Mouse (Mus musculus): ENCODE measurements around the gene Krt10.
A peak's percentile ranks its signal among the peaks of the same experiment; 100 is the strongest.

Gene Krt10

GRCm38 (mm10) chr11:99389264-99389663 lies at the start of gene Krt10:
Gene Krt10 (minus strand): TSS chr11:99389364.
- DNase-seq: no peak

- DNase-seq: no peak
Observed at GRCm38 (mm10) chr11:99437972-99438371, 48.8 kb upstream of the Krt10 start, which contains the start of gene Krt20. Gene Krt20 (minus strand): TSS chr11:99438150.

- no peak for DNase-seq
Observed at GRCm38 (mm10) chr11:99436625-99437024, 47.5 kb upstream of the Krt10 start.

- peak; percentile 4 for DNase-seq
Observed at GRCm38 (mm10) chr11:99430670-99431069, 41.5 kb upstream of the Krt10 start.

DNA sequence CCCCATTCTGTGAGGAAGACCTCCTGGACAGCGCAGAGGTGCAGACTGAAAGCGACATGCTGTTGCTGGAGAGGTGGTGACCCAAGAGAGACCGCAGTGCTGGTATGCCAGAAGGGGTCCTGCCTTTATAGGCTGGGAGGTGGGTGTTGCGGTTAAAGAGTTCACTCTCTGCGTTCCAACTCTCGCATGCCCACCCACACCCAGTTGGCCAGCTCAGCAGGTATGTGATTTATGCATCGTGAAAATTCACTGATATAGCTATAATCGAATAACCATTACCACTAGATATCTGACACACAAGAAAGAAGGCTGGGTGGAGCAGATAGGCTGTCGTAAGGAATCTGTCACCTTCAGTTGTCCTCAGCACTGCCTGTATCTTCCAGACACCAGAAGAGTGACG lies 33.0 kb upstream of the Krt10 start, which contains the start of gene Krt12:
Gene Krt12, minus strand, starts transcription at position 101 of the 400 bp plus-strand sequence.
- DNase-seq: no peak

DNA sequence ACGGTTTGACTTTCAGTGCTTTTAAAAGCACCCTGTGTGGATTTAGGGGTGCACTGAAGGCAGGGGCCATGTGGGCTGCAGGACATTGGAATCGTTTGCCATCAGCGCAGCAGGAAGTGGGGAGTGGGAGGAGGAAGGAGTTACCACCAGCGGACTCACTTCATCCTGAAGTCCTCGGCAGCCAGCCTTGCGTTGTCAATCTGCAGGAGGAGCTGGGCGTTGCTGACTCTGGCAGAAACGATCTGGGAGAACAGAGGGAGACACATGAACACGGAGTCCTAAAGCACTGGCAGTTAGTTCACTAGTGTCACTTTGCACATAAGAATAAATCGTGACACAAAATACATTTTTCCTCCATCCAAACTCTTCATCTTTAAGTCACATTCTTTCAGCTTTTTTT lies 31.4 kb upstream of the Krt10 start:
- DNase-seq: no peak

DNA sequence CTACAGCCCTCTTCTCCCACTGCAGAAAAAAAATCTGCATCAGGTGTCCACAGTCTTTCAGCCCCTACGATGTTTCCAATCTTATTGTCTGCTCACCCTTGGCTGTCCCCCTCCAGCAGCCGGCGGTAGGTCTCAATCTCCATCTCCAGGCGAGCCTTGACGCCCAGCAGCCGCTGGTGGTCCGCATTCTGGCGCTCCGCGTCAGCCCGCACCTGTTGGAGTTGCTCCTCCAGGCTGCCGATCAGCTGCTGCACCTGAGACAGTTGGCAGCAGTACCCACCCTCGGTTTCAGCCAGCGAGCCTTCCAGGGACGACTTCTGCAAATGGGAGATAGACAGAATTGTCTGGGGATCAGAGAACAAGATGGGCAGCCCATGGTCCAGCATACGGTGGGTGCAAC lies 28.7 kb upstream of the Krt10 start:
- no peak for DNase-seq

- no peak for DNase-seq
Observed at GRCm38 (mm10) chr11:99416902-99417301, 27.7 kb upstream of the Krt10 start.

GRCm38 (mm10) chr11:99414463-99415147 lies 25.4 kb upstream of the Krt10 start:
- DNase-seq: no peak

GRCm38 (mm10) chr11:99413247-99413646 lies 24.1 kb upstream of the Krt10 start:
- no peak for DNase-seq

DNA sequence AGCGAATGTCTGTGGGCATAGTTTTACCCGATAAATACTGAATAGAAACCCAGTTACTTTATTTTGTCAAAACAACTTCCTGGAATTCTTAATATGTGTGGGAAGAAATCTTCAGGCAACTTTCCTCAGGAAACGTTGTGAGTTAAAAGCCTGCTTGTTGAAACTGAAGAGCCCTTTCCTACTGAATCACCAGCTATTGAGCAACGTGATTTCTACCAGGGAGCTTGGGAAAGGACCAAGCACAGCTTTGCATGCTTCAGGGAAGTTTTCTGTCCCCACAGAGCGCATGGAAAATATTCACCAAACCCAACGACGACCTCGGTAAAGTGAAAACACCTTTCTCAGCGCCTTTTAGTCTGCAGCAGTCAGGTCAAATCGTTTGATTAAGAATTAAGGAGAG lies 17.0 kb upstream of the Krt10 start:
- no peak for DNase-seq

- no peak for DNase-seq
Observed at GRCm38 (mm10) chr11:99399956-99400549, 10.9 kb upstream of the Krt10 start.

DNA sequence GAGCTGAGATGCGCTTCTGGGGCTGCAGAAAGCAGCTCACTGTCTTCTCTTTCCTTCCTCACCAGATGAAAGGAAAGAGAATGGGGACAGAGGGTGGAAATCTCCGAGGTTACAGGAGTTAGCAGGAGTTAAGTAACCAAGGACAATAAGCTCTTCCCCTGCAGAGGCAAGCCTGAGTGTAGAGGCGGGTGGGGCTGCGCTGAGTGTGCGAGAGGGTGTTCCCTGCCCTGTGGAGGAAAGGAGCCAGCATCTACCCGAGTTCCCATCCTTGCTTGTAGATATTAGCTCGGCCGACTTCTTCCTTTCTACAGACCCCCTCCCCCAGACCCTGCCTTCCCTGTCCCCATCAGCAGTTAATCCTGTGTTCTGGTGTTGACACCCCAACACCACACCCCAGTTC lies 9.7 kb upstream of the Krt10 start:
- DNase-seq: no peak

GRCm38 (mm10) chr11:99398084-99398483 lies 8.9 kb upstream of the Krt10 start:
- DNase-seq: no peak

DNA sequence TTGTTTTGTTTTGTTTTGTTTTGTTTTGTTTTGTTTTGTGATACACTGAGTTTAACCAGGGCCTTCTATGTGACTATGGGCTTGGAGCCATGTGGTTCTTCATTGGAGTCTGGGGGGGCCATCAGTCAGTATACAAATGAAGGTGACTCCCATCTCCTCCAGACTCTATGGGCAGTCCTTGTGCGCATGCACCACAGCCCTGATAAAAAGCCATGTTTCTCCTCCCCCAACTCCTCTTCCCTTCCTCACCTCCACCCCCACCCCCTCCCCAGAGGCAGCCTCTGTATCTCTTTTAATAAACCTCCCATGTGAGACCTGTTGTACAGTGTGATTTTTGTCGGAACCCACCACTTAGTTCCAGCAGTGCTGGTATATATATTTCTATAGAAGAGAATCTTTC lies 7.5 kb upstream of the Krt10 start:
- DNase-seq: no peak

GRCm38 (mm10) chr11:99396034-99396433 lies 6.9 kb upstream of the Krt10 start:
- DNase-seq: no peak

DNA sequence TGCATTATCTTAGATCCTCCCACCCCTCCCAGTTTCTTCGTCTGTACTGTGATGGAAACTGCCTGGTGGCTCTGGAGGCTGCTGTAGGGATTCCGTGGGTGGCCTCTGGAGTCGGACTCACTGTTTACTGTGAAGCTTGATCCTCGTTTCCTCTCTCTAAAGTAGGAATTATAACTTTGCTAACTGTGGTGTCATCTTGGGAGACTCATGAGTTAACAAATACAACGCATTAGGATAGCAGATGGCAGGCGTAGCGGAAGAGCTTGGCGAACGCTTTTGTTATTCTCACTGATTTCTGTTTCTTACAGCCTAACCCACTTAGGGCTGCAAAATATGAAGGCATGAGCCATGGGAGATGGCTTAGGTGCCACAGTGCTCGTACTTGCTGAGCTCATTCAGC lies 3.3 kb upstream of the Krt10 start:
- DNase-seq: no peak

DNA sequence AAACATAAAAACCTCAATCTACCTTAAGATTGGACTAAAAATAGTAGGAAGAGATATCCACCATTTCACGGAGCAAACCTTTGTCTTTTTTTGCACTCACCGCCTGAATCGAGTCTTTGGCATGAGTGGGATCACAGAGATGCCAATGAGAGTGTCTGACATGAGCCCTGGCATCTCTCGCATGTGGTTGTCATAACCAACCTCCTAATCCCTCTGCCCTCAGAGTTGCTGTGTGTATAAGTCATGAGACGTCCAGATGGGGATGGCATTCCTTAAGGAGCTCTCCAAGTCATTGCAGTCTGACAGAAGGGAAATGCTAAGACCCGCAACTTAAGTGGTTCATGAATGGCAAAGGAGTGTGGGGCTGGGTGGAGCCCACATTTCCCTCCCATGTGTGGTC lies 2.2 kb upstream of the Krt10 start:
- no peak for DNase-seq

GRCm38 (mm10) chr11:99390866-99391265 lies 1.7 kb upstream of the Krt10 start:
- no peak for DNase-seq

GRCm38 (mm10) chr11:99388661-99389060 lies 503 bp downstream of the Krt10 start:
- no peak for DNase-seq

- DNase-seq: peak; percentile 92
Observed at GRCm38 (mm10) chr11:99385813-99386721, 3.1 kb downstream of the Krt10 start.

GRCm38 (mm10) chr11:99379568-99379967 lies 9.6 kb downstream of the Krt10 start:
- DNase-seq: peak; percentile 46

- DNase-seq: no peak
Observed at GRCm38 (mm10) chr11:99374803-99375202, 14.4 kb downstream of the Krt10 start, which contains the start of gene Krt28. Gene Krt28 (minus strand): TSS chr11:99374903.

All from cerebellum, adult 11-12 months (tissue).